Mouse (Mus musculus): ENCODE data around the gene Fbxo2.
"Not testable (repeated sequence)": the region's sequence is repeated elsewhere in the genome, so short reads cannot be mapped to it uniquely, and the experiment has no call there.

The Fbxo2 gene

GRCm38 (mm10) chr4:148160436-148161390, at the start of gene Fbxo2, which contains the start of gene Fbxo44:
Fbxo2 (plus strand) TSS chr4:148160621.
Fbxo44 (minus strand) TSS chr4:148160482.
- DNase-seq = peak; percentile 62

GRCm38 (mm10) chr4:148112519-148112918, 47.9 kb upstream of the Fbxo2 start:
- DNase-seq = no peak

GRCm38 (mm10) chr4:148114758-148115391, 45.5 kb upstream of the Fbxo2 start:
- DNase-seq = peak; percentile 88

- DNase-seq = peak in 1 of 2 experiments; percentile 33
Observed at GRCm38 (mm10) chr4:148115467-148115866, 45.0 kb upstream of the Fbxo2 start.

- DNase-seq = no peak
Observed at GRCm38 (mm10) chr4:148116657-148117056, 43.8 kb upstream of the Fbxo2 start.

- no peak for DNase-seq
Observed at GRCm38 (mm10) chr4:148117392-148117791, 43.0 kb upstream of the Fbxo2 start.

GRCm38 (mm10) chr4:148119578-148119977, 40.8 kb upstream of the Fbxo2 start:
- DNase-seq = not testable (repeated sequence)

GRCm38 (mm10) chr4:148120555-148120954, 39.9 kb upstream of the Fbxo2 start:
- DNase-seq = no peak

- peak; percentile 72 to 73 for DNase-seq
Observed at GRCm38 (mm10) chr4:148121362-148121761, 39.1 kb upstream of the Fbxo2 start.

- no peak for DNase-seq
Observed at GRCm38 (mm10) chr4:148121982-148122693, 38.3 kb upstream of the Fbxo2 start.

- DNase-seq = no peak
Observed at GRCm38 (mm10) chr4:148122694-148123066, 37.7 kb upstream of the Fbxo2 start.

- no peak for DNase-seq
Observed at GRCm38 (mm10) chr4:148128241-148128640, 32.2 kb upstream of the Fbxo2 start.

- no peak for DNase-seq
Observed at GRCm38 (mm10) chr4:148128672-148129071, 31.7 kb upstream of the Fbxo2 start.

GRCm38 (mm10) chr4:148130133-148130532, 30.3 kb upstream of the Fbxo2 start, which contains the start of gene Mad2l2:
Mad2l2 (plus strand) TSS chr4:148130384.
- DNase-seq = no peak

- DNase-seq = no peak
Observed at GRCm38 (mm10) chr4:148130561-148131413, 29.6 kb upstream of the Fbxo2 start, which contains the start of gene Draxin. Draxin (minus strand) TSS chr4:148130698.

- no peak for DNase-seq
Observed at GRCm38 (mm10) chr4:148131497-148132081, 28.8 kb upstream of the Fbxo2 start.

- DNase-seq = no peak
Observed at GRCm38 (mm10) chr4:148134988-148135387, 25.4 kb upstream of the Fbxo2 start.

- DNase-seq = no peak
Observed at GRCm38 (mm10) chr4:148137503-148137902, 22.9 kb upstream of the Fbxo2 start.

GRCm38 (mm10) chr4:148139767-148140097, 20.7 kb upstream of the Fbxo2 start:
- DNase-seq = no peak

- peak; percentile 89 to 95 for DNase-seq
Observed at GRCm38 (mm10) chr4:148140098-148141011, 20.1 kb upstream of the Fbxo2 start.

- no peak for DNase-seq
Observed at GRCm38 (mm10) chr4:148143721-148144120, 16.7 kb upstream of the Fbxo2 start.

All from cerebellum, postnatal 36 days (tissue).